Mouse (Mus musculus) forebrain, postnatal 0 days (tissue): ENCODE results near the gene Rassf2. TPM values are rescaled to one million over a fixed set of nuclear protein-coding genes. Genes with fewer than 3 reads are reported as not detected.

Source experiments
- ATAC-seq: fragments of 200-750 bp; cut with Nextera tagmentation; 2 replicates; pipeline ENCODE4 v1.8.0; 2017; ENCODE audit warnings: mild to moderate bottlenecking, moderate library complexity
- DNase-seq: peaks from one replicate; pipeline ENCODE4 v3.0.0-alpha.2; 2015
- H3K27ac ChIP-seq: fragments of 300-500 bp; sonication (generic); 2 replicates; pipeline ENCODE4 v1.5.1; 2014; ENCODE audit warnings: low read depth, mild to moderate bottlenecking, antibody characterized with exemption, low read length, moderate library complexity, mixed read lengths
- H3K27me3 ChIP-seq: fragments of 300-500 bp; sonication (generic); 2 replicates; pipeline ENCODE4 v1.6.1; 2014; ENCODE audit warnings: mild to moderate bottlenecking, low read length, mixed read lengths; ENCODE audit not compliant: insufficient read depth
- H3K36me3 ChIP-seq: fragments of 300-500 bp; sonication (generic); 2 replicates; pipeline ENCODE4 v1.6.1; 2014; ENCODE audit warnings: mild to moderate bottlenecking, moderate library complexity; ENCODE audit not compliant: insufficient read depth
- H3K4me1 ChIP-seq: fragments of 300-500 bp; sonication (generic); 2 replicates; pipeline ENCODE4 v1.6.1; 2014; ENCODE audit warnings: antibody characterized with exemption; ENCODE audit not compliant: insufficient read depth
- H3K4me2 ChIP-seq: fragments of 300-500 bp; sonication (generic); 2 replicates; pipeline ENCODE4 v1.6.1; 2014; ENCODE audit warnings: low read depth, mild to moderate bottlenecking, moderate library complexity
- H3K4me3 ChIP-seq: fragments of 300-500 bp; sonication (generic); 2 replicates; pipeline ENCODE4 v1.5.1; 2014; ENCODE audit warnings: low read depth, low read length, mixed read lengths
- H3K9ac ChIP-seq: fragments of 300-500 bp; sonication (generic); 2 replicates; pipeline ENCODE4 v1.6.1; 2014; ENCODE audit warnings: mild to moderate bottlenecking
- H3K9me3 ChIP-seq: fragments of 300-500 bp; sonication (generic); 2 replicates; pipeline ENCODE4 v1.6.1; 2016; ENCODE audit warnings: low read length
- CTCF ChIP-seq: sonication (generic); IDR thresholded peaks from 2 replicates; pipeline ENCODE4 v1.5.1; 2016; ENCODE audit warnings: antibody characterized with exemption, control low read depth, low read depth
- WGBS: fragments of 180-500 bp; shearing (Covaris S2); extraction: QIAGEN DNeasy Blood & Tissue Kit; methylation state at CpG from one replicate; pipeline ENCODE4 v1.1.7; 2014; 5-methylcytosine and 5-hydroxymethylcytosine counted together
- polyA plus RNA-seq: library from polyadenylated mRNA; unstranded; fragments of >200 nt; fragmentation: Nextera tagmentation; extraction: Ambion mirVana; gene quantifications from 2 replicates; pipeline ENCODE4 v1.2.1, GENCODE M21; 2015
- total RNA-seq: library from RNA; depleted of rRNA; stranded (reverse); fragments of >200 nt; gene quantifications from 2 replicates; pipeline ENCODE4 v1.2.3, GENCODE M21; 2014

The Rassf2 gene
- total and polyA plus RNA-seq, 2 experiments from 2014 or later = 19.4 to 32.8 TPM

- Histone ChIP-seq H3K27me3 (no peaks in the 10 kb centered on the region), H3K9me3 (peaks cover 7% of the 10 kb centered on the region; the same call in 1 of the 2 replicates), H3K4me2 (no peak overlapping the region), H3K27ac (no peak overlapping the region), H3K4me3 (no peak overlapping the region), H3K36me3 (no peaks in the 10 kb centered on the region), H3K9ac (no peak overlapping the region), H3K4me1 (no peaks in the 10 kb centered on the region)
- no peak for TF ChIP-seq CTCF
- WGBS = 39% methylated on average over 9 of the region's 9 CpGs
- DNase-seq (no peak), ATAC-seq (no peak)
Measured at GRCm38 (mm10) chr2:131980866-131981265, 49.2 kb downstream of the Rassf2 start.

- Histone ChIP-seq H3K4me2 (no peak overlapping the region), H3K9ac (no peak overlapping the region), H3K4me1 (no peaks in the 10 kb centered on the region), H3K9me3 (peaks cover 7% of the 10 kb centered on the region; the same call in 1 of the 2 replicates), H3K4me3 (no peak overlapping the region), H3K27ac (no peak overlapping the region), H3K36me3 (no peaks in the 10 kb centered on the region), H3K27me3 (no peaks in the 10 kb centered on the region)
- DNase-seq (no peak), ATAC-seq (no peak)
- 77% methylated on average over 3 of the region's 3 CpGs for WGBS
- TF ChIP-seq CTCF = no peak
Measured at GRCm38 (mm10) chr2:131976663-131977062, 53.4 kb downstream of the Rassf2 start.

- no peaks in the 10 kb centered on the region for H3K4me1 ChIP-seq
- H3K4me3 ChIP-seq = no peak overlapping the region
- no peak for TF ChIP-seq CTCF
- no peaks in the 10 kb centered on the region for H3K36me3 ChIP-seq
- no peak overlapping the region for H3K4me2 ChIP-seq
- H3K27me3 ChIP-seq = no peaks in the 10 kb centered on the region
- H3K9me3 ChIP-seq = no peaks in the 10 kb centered on the region
- WGBS = 68% methylated on average over 4 of the region's 4 CpGs
- DNase-seq (no peak), ATAC-seq (peak; percentile 27; the same call in 1 of the 2 replicates)
- H3K27ac ChIP-seq = no peak overlapping the region
- H3K9ac ChIP-seq = no peak overlapping the region
Measured at GRCm38 (mm10) chr2:131971098-131971497, 59.0 kb downstream of the Rassf2 start.

GRCm38 (mm10) chr2:131970597-131970996, 59.5 kb downstream of the Rassf2 start:
- Histone ChIP-seq H3K27ac (no peak overlapping the region), H3K4me3 (no peak overlapping the region), H3K9me3 (no peaks in the 10 kb centered on the region), H3K9ac (no peak overlapping the region), H3K4me2 (no peak overlapping the region), H3K4me1 (no peaks in the 10 kb centered on the region), H3K27me3 (no peaks in the 10 kb centered on the region), H3K36me3 (no peaks in the 10 kb centered on the region)
- DNase-seq (no peak), ATAC-seq (no peak)
- 80% methylated on average over 2 of the region's 2 CpGs for WGBS
- no peak for TF ChIP-seq CTCF

- no peaks in the 10 kb centered on the region for H3K4me1 ChIP-seq
- DNase-seq = no peak
- no peak overlapping the region for H3K4me2 ChIP-seq
- H3K4me3 ChIP-seq = no peak overlapping the region
- ATAC-seq = no peak
- no peak for TF ChIP-seq CTCF
- no peaks in the 10 kb centered on the region for H3K27me3 ChIP-seq
- H3K9ac ChIP-seq = no peak overlapping the region
- H3K36me3 ChIP-seq = no peaks in the 10 kb centered on the region
- 81% methylated on average over 2 of the region's 2 CpGs for WGBS
- no peaks in the 10 kb centered on the region for H3K9me3 ChIP-seq
- H3K27ac ChIP-seq = no peak overlapping the region
Measured at GRCm38 (mm10) chr2:131961671-131962070, 68.4 kb downstream of the Rassf2 start.

GRCm38 (mm10) chr2:131957731-131958222, 72.3 kb downstream of the Rassf2 start:
- H3K4me2 ChIP-seq = no peak overlapping the region

GRCm38 (mm10) chr2:131956336-131957256, 73.5 kb downstream of the Rassf2 start:
- WGBS = 87% methylated on average over 7 of the region's 7 CpGs
- no peaks in the 10 kb centered on the region for H3K9me3 ChIP-seq
- no peak overlapping the region for H3K27ac ChIP-seq
- no peak overlapping the region for H3K4me3 ChIP-seq
- H3K27me3 ChIP-seq = no peaks in the 10 kb centered on the region
- DNase-seq (no peak), ATAC-seq (no peak)
- H3K36me3 ChIP-seq = no peaks in the 10 kb centered on the region
- TF ChIP-seq CTCF = no peak
- no peak overlapping the region for H3K4me2 ChIP-seq
- H3K9ac ChIP-seq = no peak overlapping the region
- H3K4me1 ChIP-seq = no peaks in the 10 kb centered on the region

More at GRCm38 (mm10) chr2:131957731-131958222, 72.3 kb downstream of the Rassf2 start:
- H3K27ac ChIP-seq = no peak overlapping the region
- TF ChIP-seq CTCF = no peak
- H3K4me3 ChIP-seq = no peak overlapping the region
- no peaks in the 10 kb centered on the region for H3K9me3 ChIP-seq
- no peaks in the 10 kb centered on the region for H3K27me3 ChIP-seq
- H3K9ac ChIP-seq = no peak overlapping the region
- DNase-seq = no peak
- WGBS = 54% methylated on average over 9 of the region's 9 CpGs
- H3K36me3 ChIP-seq = no peaks in the 10 kb centered on the region
- no peaks in the 10 kb centered on the region for H3K4me1 ChIP-seq
- ATAC-seq = no peak
